ENCODE assay signal across 17 mouse cellular contexts in the genomic region with DNA sequence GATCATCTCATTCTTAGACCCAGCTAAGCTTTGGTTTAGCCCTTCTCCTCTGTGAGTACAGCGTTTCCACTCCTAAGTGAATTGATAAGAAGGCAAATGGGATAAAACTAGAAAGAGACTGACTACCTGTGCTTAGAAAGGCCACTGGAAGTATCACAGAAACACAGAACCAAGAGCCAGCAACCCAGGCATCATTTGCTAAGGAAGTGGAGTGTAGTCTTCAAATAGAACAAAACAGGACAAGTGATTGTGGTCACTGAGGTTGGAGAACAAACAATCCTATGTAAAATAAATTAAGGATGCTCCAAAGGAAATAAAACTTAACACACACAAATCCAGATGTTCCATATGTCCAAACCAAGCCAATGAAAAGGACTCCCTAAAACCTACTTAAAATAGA. TPM values are rescaled to one million over a fixed set of nuclear protein-coding genes. Genes with fewer than 3 reads are reported as not detected.
DNase-seq lines count a peak whose midpoint lies in the region; ATAC-seq and TF ChIP-seq lines count a peak whose summit lies in the region.
"Had no signal": no experiment of that assay in that cellular context is flagged by ENCODE, and none has a peak within 500 bp of the region (broad histone marks: within the 10 kb centered on the region; RNA-seq: fewer than 3 reads in every experiment).

No protein-coding gene starts in this region.

- peaks cover 9% of the 10 kb centered on the region for H3K4me1 ChIP-seq in heart, embryonic 11.5 days (ENCODE audit: control insufficient read depth, insufficient read depth, low read length)
- H3K4me1 ChIP-seq in kidney, embryonic 15.5 days, result peaks cover 4% of the 10 kb centered on the region
- no peaks in the 10 kb centered on the region for H3K4me1 ChIP-seq in lung, embryonic 14.5 days (ENCODE audit: insufficient read depth)
- H3K4me1 ChIP-seq: limb, embryonic 12.5 days; midbrain, embryonic 13.5 days; neural tube, embryonic 12.5 days had no signal

- no peak overlapping the region for H3K4me3 ChIP-seq in heart, embryonic 11.5 days (ENCODE audit: low read depth, low read length)
- H3K4me3 ChIP-seq in kidney, embryonic 15.5 days (replicated peaks), result no peak overlapping the region
- H3K4me3 ChIP-seq in lung, embryonic 14.5 days (ENCODE audit: low read depth, low read length), result no peak overlapping the region
- H3K4me3 ChIP-seq: forebrain, embryonic 10.5 days; limb, embryonic 12.5 days; liver, embryonic 13.5 days; midbrain, embryonic 13.5 days; neural tube, embryonic 12.5 days had no signal

- no peak for ATAC-seq in heart, embryonic 11.5 days (replicated peaks; ENCODE audit: insufficient number of reproducible peaks, low FRiP score, low TSS enrichment)
- ATAC-seq in kidney, embryonic 15.5 days (replicated peaks; ENCODE audit: low FRiP score), result no peak
- ATAC-seq in lung, embryonic 14.5 days (ENCODE audit: insufficient read depth), result no peak
- ATAC-seq: midbrain, embryonic 13.5 days had no signal

- H3K4me2 ChIP-seq in heart, embryonic 11.5 days, result no peak overlapping the region
- H3K4me2 ChIP-seq in kidney, embryonic 15.5 days, result no peak overlapping the region
- no peak overlapping the region for H3K4me2 ChIP-seq in lung, embryonic 14.5 days
- H3K4me2 ChIP-seq: hindbrain, embryonic 14.5 days; limb, embryonic 12.5 days; liver, embryonic 13.5 days; midbrain, embryonic 13.5 days; neural tube, embryonic 12.5 days had no signal

- WGBS in heart, embryonic 11.5 days (ENCODE audit: insufficient replicate concordance), result 57% methylated on average over 1 of the region's 1 CpGs
- 85% methylated on average over 1 of the region's 1 CpGs for WGBS in kidney, embryonic 15.5 days
- 88% methylated on average over 1 of the region's 1 CpGs for WGBS in lung, embryonic 14.5 days

- H3K27me3 ChIP-seq in heart, embryonic 11.5 days (ENCODE audit: control insufficient read depth, insufficient read depth, low read length), result no peaks in the 10 kb centered on the region
- no peaks in the 10 kb centered on the region for H3K27me3 ChIP-seq in kidney, embryonic 15.5 days
- H3K27me3 ChIP-seq in lung, embryonic 14.5 days (ENCODE audit: insufficient read depth, low read length), result no peaks in the 10 kb centered on the region
- H3K27me3 ChIP-seq: limb, embryonic 12.5 days; liver, embryonic 13.5 days; midbrain, embryonic 13.5 days; neural tube, embryonic 12.5 days had no signal

- no peaks in the 10 kb centered on the region for H3K36me3 ChIP-seq in heart, embryonic 11.5 days (ENCODE audit: control insufficient read depth, insufficient read depth, low read length)
- no peaks in the 10 kb centered on the region for H3K36me3 ChIP-seq in kidney, embryonic 15.5 days
- H3K36me3 ChIP-seq in lung, embryonic 14.5 days (ENCODE audit: insufficient read depth), result no peaks in the 10 kb centered on the region
- H3K36me3 ChIP-seq: forebrain, embryonic 10.5 days; limb, embryonic 12.5 days; liver, embryonic 13.5 days; midbrain, embryonic 13.5 days; neural tube, embryonic 12.5 days had no signal

- peak overlapping the region; percentile 7; the same call in 1 of the 2 replicates for H3K27ac ChIP-seq in heart, embryonic 11.5 days (ENCODE audit: low read depth, low read length)
- H3K27ac ChIP-seq in kidney, embryonic 15.5 days, result peak overlapping the region; percentile 51; the same call in 1 of the 2 replicates
- H3K27ac ChIP-seq in lung, embryonic 14.5 days (ENCODE audit: low read depth), result peak overlapping the region; percentile 3; the same call in 1 of the 2 replicates
- H3K27ac ChIP-seq: forebrain, embryonic 10.5 days; hindbrain, embryonic 14.5 days; limb, embryonic 12.5 days; liver, embryonic 13.5 days; midbrain, embryonic 13.5 days; neural tube, embryonic 12.5 days had no signal

- no peak for TF ChIP-seq CTCF in lung, embryonic 14.5 days (IDR thresholded peaks at IDR 0.05; ENCODE audit: low read depth)

- no peak overlapping the region for H3K9ac ChIP-seq in heart, embryonic 11.5 days (ENCODE audit: low read depth, low read length)
- H3K9ac ChIP-seq in kidney, embryonic 15.5 days, result no peak overlapping the region
- H3K9ac ChIP-seq in lung, embryonic 14.5 days, result no peak overlapping the region
- H3K9ac ChIP-seq: hindbrain, embryonic 14.5 days; limb, embryonic 12.5 days; liver, embryonic 13.5 days; midbrain, embryonic 13.5 days; neural tube, embryonic 12.5 days had no signal

- DNase-seq in heart, adult 11 months, result no peak
- DNase-seq in kidney, adult 9 months, result no peak
- DNase-seq in lung, embryonic 14.5 days, result no peak
- no peak for DNase-seq in lung, postnatal 10 days
- DNase-seq in adipocyte (ENCODE audit: low spot score), result no peak
- DNase-seq: B cell, adult 2 months; cerebellum, adult 18-20 months; cerebellum, postnatal 25 days; liver, embryonic 13.5 days; right cerebral cortex, postnatal 4 days had no signal

- H3K9me3 ChIP-seq in heart, embryonic 11.5 days (replicated peaks; ENCODE audit: control insufficient read depth, low read length), result no peaks in the 10 kb centered on the region
- no peaks in the 10 kb centered on the region for H3K9me3 ChIP-seq in kidney, embryonic 15.5 days (replicated peaks)
- no peaks in the 10 kb centered on the region for H3K9me3 ChIP-seq in lung, embryonic 14.5 days (ENCODE audit: low read depth, low read length)
- H3K9me3 ChIP-seq: forebrain, embryonic 10.5 days; limb, embryonic 12.5 days; liver, embryonic 13.5 days; midbrain, embryonic 13.5 days; neural tube, embryonic 12.5 days had no signal

RNA-seq across cellular contexts. Expression of gene S1pr1, which starts 53.4 kb away (rescaled TPM):
- 62.8 and 74.4 TPM in 2 replicates for polyA plus RNA-seq in heart, embryonic 11.5 days (2014; fragmentation: Nextera tagmentation; extraction: Ambion mirVana)
- 18.4 and 21.1 TPM in 2 replicates for polyA plus RNA-seq in kidney, embryonic 15.5 days (2015; fragmentation: Nextera tagmentation; extraction: Ambion mirVana)
- 20.5 and 21.2 TPM in 2 replicates for polyA plus RNA-seq in lung, embryonic 14.5 days (2014; fragmentation: Nextera tagmentation; extraction: Ambion mirVana)
